Mouse (Mus musculus) neural tube, embryonic 11.5 days (tissue): ENCODE measurements around the gene Arl6ip4. TPM values are rescaled to one million over a fixed set of nuclear protein-coding genes. Genes with fewer than 3 reads are reported as not detected.

Experiments
- ATAC-seq: fragments of 200-750 bp; cut with Nextera tagmentation; 2 replicates; pipeline ENCODE4 v1.8.0; 2017; ENCODE audit warnings: moderate number of reproducible peaks, mild to moderate bottlenecking, moderate TSS enrichment, moderate library complexity; ENCODE audit not compliant: insufficient read depth, low FRiP score, low TSS enrichment
- DNase-seq: peaks from one replicate; pipeline ENCODE4 v3.0.0-alpha.2; 2015; ENCODE audit warnings: low spot score
- H3K27ac ChIP-seq: fragments of 300-500 bp; sonication (generic); 2 replicates; pipeline ENCODE4 v1.5.1; 2014; ENCODE audit warnings: low read depth, mild to moderate bottlenecking, low read length
- H3K27me3 ChIP-seq: fragments of 300-500 bp; sonication (generic); 2 replicates; pipeline ENCODE4 v1.6.1; 2014; ENCODE audit warnings: mild to moderate bottlenecking, low read length, mixed read lengths; ENCODE audit not compliant: control insufficient read depth, insufficient read depth
- H3K36me3 ChIP-seq: fragments of 300-500 bp; sonication (generic); 2 replicates; pipeline ENCODE4 v1.6.1; 2014; ENCODE audit warnings: mild to moderate bottlenecking, low read length, moderate library complexity, mixed read lengths; ENCODE audit not compliant: control insufficient read depth, insufficient read depth
- H3K4me1 ChIP-seq: fragments of 300-500 bp; sonication (generic); 2 replicates; pipeline ENCODE4 v1.6.1; 2014; ENCODE audit warnings: low read length, mixed read lengths; ENCODE audit not compliant: control insufficient read depth, insufficient read depth
- H3K4me2 ChIP-seq: fragments of 300-500 bp; sonication (generic); 2 replicates; pipeline ENCODE4 v1.6.1; 2014; ENCODE audit warnings: low read depth, mild to moderate bottlenecking, moderate library complexity
- H3K4me3 ChIP-seq: fragments of 300-500 bp; sonication (generic); 2 replicates; pipeline ENCODE4 v1.5.1; 2014; ENCODE audit warnings: low read depth, low read length
- H3K9ac ChIP-seq: fragments of 300-500 bp; sonication (generic); 2 replicates; pipeline ENCODE4 v1.6.1; 2014; ENCODE audit warnings: mild to moderate bottlenecking, low read length
- H3K9me3 ChIP-seq: fragments of 300-500 bp; sonication (generic); 2 replicates; pipeline ENCODE4 v1.6.1; 2016; ENCODE audit warnings: low read length; ENCODE audit not compliant: control insufficient read depth
- WGBS: fragments of 180-500 bp; shearing (Covaris S2); extraction: QIAGEN DNeasy Blood & Tissue Kit; methylation state at CpG from one replicate; pipeline ENCODE4 v1.1.7; 2014; 5-methylcytosine and 5-hydroxymethylcytosine counted together
- polyA plus RNA-seq: library from polyadenylated mRNA; unstranded; fragments of >200 nt; fragmentation: Nextera tagmentation; extraction: Ambion mirVana; gene quantifications from 2 replicates; pipeline ENCODE4 v1.2.1, GENCODE M21; 2014

Gene Arl6ip4
- polyA plus RNA-seq, 1 experiment from 2014 or later, result 84.7 TPM

GRCm38 (mm10) chr5:124089868-124090267, 26.0 kb upstream of the Arl6ip4 start:
- no peaks in the 10 kb centered on the region for H3K36me3 ChIP-seq
- ATAC-seq (no peak), DNase-seq (no peak)
- H3K4me1 ChIP-seq, result 0 out of 2 replicates have a peak, but pooled peaks cover under 1% of the 10 kb centered on the region
- no peak overlapping the region for H3K4me3 ChIP-seq
- WGBS, result 84% methylated on average over 23 of the region's 23 CpGs
- H3K27ac ChIP-seq, result no peak overlapping the region
- no peaks in the 10 kb centered on the region for H3K9me3 ChIP-seq
- peaks cover 5% of the 10 kb centered on the region; the same call in 1 of the 2 replicates for H3K27me3 ChIP-seq
- no peak overlapping the region for H3K4me2 ChIP-seq
- no peak overlapping the region for H3K9ac ChIP-seq

GRCm38 (mm10) chr5:124091951-124092406, 23.9 kb upstream of the Arl6ip4 start:
- H3K4me3 ChIP-seq, result no peak overlapping the region
- H3K4me2 ChIP-seq, result no peak overlapping the region
- 0 out of 2 replicates have a peak, but pooled peaks cover 2% of the 10 kb centered on the region for H3K4me1 ChIP-seq
- peaks cover 7% of the 10 kb centered on the region; the same call in 1 of the 2 replicates for H3K27me3 ChIP-seq
- no peaks in the 10 kb centered on the region for H3K36me3 ChIP-seq
- H3K9me3 ChIP-seq, result no peaks in the 10 kb centered on the region
- DNase-seq (no peak), ATAC-seq (no peak)
- H3K9ac ChIP-seq, result no peak overlapping the region
- 75% methylated on average over 9 of the region's 9 CpGs for WGBS
- no peak overlapping the region for H3K27ac ChIP-seq

- ATAC-seq (no peak), DNase-seq (no peak)
- Histone ChIP-seq H3K36me3 (no peaks in the 10 kb centered on the region), H3K9ac (no peak overlapping the region; the same call in 1 of the 2 replicates), H3K27ac (no peak overlapping the region), H3K4me1 (0 out of 2 replicates have a peak, but pooled peaks cover 2% of the 10 kb centered on the region), H3K27me3 (peaks cover 7% of the 10 kb centered on the region; the same call in 1 of the 2 replicates), H3K4me3 (no peak overlapping the region), H3K9me3 (no peaks in the 10 kb centered on the region), H3K4me2 (no peak overlapping the region)
- WGBS, result 82% methylated on average over 11 of the region's 11 CpGs
Observed at GRCm38 (mm10) chr5:124093120-124093794, 22.6 kb upstream of the Arl6ip4 start.

GRCm38 (mm10) chr5:124093852-124094604, 21.9 kb upstream of the Arl6ip4 start:
- no peak overlapping the region for H3K4me2 ChIP-seq
- ATAC-seq, result no peak
- no peak overlapping the region for H3K9ac ChIP-seq
- no peaks in the 10 kb centered on the region for H3K36me3 ChIP-seq
- no peak overlapping the region for H3K27ac ChIP-seq
- H3K27me3 ChIP-seq, result peaks cover 7% of the 10 kb centered on the region; the same call in 1 of the 2 replicates
- H3K4me1 ChIP-seq, result 0 out of 2 replicates have a peak, but pooled peaks cover 2% of the 10 kb centered on the region
- WGBS, result 85% methylated on average over 12 of the region's 12 CpGs
- no peak overlapping the region for H3K4me3 ChIP-seq
- DNase-seq, result no peak
- H3K9me3 ChIP-seq, result no peaks in the 10 kb centered on the region

GRCm38 (mm10) chr5:124095077-124095581, 20.8 kb upstream of the Arl6ip4 start:
- Histone ChIP-seq H3K9ac (peak overlapping the region; percentile 47), H3K4me3 (peak overlapping the region; percentile 37), H3K27me3 (peaks cover 7% of the 10 kb centered on the region; the same call in 1 of the 2 replicates), H3K9me3 (no peaks in the 10 kb centered on the region), H3K4me2 (peak overlapping the region; percentile 61), H3K4me1 (0 out of 2 replicates have a peak, but pooled peaks cover 2% of the 10 kb centered on the region), H3K27ac (no peak overlapping the region), H3K36me3 (no peaks in the 10 kb centered on the region)
- 11% methylated on average over 19 of the region's 19 CpGs for WGBS
- ATAC-seq (peak; percentile 48; the same call in 1 of the 2 replicates), DNase-seq (no peak)

- H3K4me3 ChIP-seq, result peak within 1 kb of the TSS; percentile 37
- peak; percentile 69 for ATAC-seq
Observed at GRCm38 (mm10) chr5:124095596-124096232, 20.2 kb upstream of the Arl6ip4 start, which contains the start of gene Abcb9. TSS of gene Abcb9 (minus strand) at chr5:124095798.

GRCm38 (mm10) chr5:124098923-124099322, 17.0 kb upstream of the Arl6ip4 start:
- H3K9ac ChIP-seq, result no peak overlapping the region
- H3K27ac ChIP-seq, result no peak overlapping the region
- DNase-seq (no peak), ATAC-seq (no peak)
- H3K4me2 ChIP-seq, result no peak overlapping the region
- WGBS, result 79% methylated on average over 2 of the region's 2 CpGs
- no peaks in the 10 kb centered on the region for H3K9me3 ChIP-seq
- no peaks in the 10 kb centered on the region for H3K36me3 ChIP-seq
- H3K4me1 ChIP-seq, result 0 out of 2 replicates have a peak, but pooled peaks cover 2% of the 10 kb centered on the region
- H3K4me3 ChIP-seq, result no peak overlapping the region
- H3K27me3 ChIP-seq, result peaks cover 7% of the 10 kb centered on the region; the same call in 1 of the 2 replicates

More at GRCm38 (mm10) chr5:124095596-124096232, 20.2 kb upstream of the Arl6ip4 start, which contains the start of gene Abcb9:
- H3K4me2 ChIP-seq, result peak within 1 kb of the TSS; percentile 61
- H3K27ac ChIP-seq, result no peak within 1 kb of the TSS
- WGBS, result under 1% methylated on average over 42 of the region's 42 CpGs
- 0 out of 2 replicates have a peak, but pooled peaks cover 2% of the 10 kb centered on the region for H3K4me1 ChIP-seq
- peak; percentile 88 for DNase-seq
- no peaks in the 10 kb centered on the region for H3K9me3 ChIP-seq
- peaks cover 7% of the 10 kb centered on the region; the same call in 1 of the 2 replicates for H3K27me3 ChIP-seq
- no peaks in the 10 kb centered on the region for H3K36me3 ChIP-seq
- peak within 1 kb of the TSS; percentile 47 for H3K9ac ChIP-seq
